Mouse (Mus musculus) CD8-positive naive resting alpha-beta T cell, adult 57 days (primary cell): ENCODE measurements around the gene Cpsf4. TPM values are rescaled to one million over a fixed set of nuclear protein-coding genes. Genes with fewer than 3 reads are reported as not detected.

ENCODE experiments used
- total RNA-seq: library from RNA; stranded (reverse); gene quantifications from one replicate; pipeline ENCODE4 v1.2.4, GENCODE M21; 2023

The Cpsf4 gene
- total RNA-seq, result 38.1 TPM

GRCm38 (mm10) chr5:145166536-145167305 lies at the start of gene Cpsf4, which contains the start of gene Ptcd1:
Gene Cpsf4, plus strand, starts transcription at chr5:145167213.
Gene Ptcd1, minus strand, starts transcription at chr5:145167108.

GRCm38 (mm10) chr5:145139571-145140519 lies 27.2 kb upstream of the Cpsf4 start, which contains the start of the genes Pdap1 and Bud31:
Gene Pdap1, minus strand, starts transcription at chr5:145140238.
Gene Bud31, plus strand, starts transcription at chr5:145140362.

GRCm38 (mm10) chr5:145191962-145192361 lies 24.9 kb downstream of the Cpsf4 start, which contains the start of gene Atp5j2:
Gene Atp5j2, minus strand, starts transcription at chr5:145192062.

DNA sequence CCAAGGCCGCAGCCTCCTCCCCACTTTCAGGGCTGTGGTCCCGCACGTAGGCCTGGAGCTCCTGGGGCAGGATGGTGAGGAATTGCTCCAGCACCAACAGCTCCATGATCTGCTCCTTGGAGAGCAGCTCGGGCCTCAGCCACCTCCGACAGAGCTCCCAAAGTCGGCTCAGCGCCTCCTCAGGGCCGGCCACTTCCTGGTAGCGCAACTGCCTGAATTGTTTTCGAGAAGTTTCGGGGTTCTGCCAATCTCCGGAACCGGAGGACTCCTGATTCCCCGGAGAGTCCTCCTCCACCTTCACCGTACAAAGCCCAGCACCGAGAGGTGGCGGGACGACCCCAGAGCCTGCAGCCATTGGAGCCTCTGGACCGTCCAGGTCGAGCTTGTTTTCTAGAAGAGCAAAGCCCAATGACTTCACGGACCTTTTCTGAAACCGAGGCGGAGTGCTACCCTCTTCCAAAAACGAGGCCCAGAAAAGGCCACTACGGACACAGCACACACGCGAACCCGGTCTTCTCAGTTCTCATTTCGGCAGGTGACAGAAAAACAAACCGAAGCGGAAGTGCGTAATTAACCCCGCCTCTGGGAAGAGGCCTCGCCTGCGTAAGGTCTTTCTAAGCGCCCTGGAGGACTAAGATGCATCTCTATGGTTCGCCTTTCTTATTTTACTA lies 34.4 kb downstream of the Cpsf4 start, which contains the start of gene Zkscan14:
Gene Zkscan14 (minus strand): TSS at position 548 of the 671 bp plus-strand sequence.

GRCm38 (mm10) chr5:145203936-145204691 lies 37.1 kb downstream of the Cpsf4 start, which contains the start of gene Zkscan5:
Gene Zkscan5, plus strand, starts transcription at chr5:145204562.

DNA sequence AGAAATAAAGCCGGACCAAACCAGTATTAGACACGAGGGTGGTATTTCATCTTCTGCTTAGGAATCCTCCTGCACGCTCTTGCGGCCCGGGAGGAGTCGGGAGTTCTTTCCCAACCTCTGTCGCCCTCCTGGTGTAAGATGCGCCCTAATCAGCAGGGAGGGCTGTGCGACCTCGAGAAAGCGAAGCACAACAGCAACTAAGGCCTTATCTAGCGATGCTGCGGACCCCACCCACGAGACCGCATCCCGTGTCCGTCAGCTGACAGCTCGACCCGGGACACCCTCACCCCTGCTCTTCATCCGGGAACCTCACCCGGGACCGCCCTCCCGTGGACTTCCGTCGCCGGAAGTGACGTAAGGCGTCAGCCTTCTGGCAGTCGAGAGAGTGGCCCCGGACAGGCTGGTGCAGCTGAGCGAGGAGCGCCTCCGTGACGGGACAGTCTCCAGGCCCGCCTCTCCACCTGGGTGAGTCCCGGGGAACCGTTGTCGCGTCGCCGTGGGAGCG lies 64.4 kb downstream of the Cpsf4 start, which contains the start of gene Zfp655:
Gene Zfp655 (plus strand): TSS at position 349 of the 505 bp plus-strand sequence.

Other genes with a start within 250 kb of the Cpsf4 start
- 68.8 TPM for gene Smurf1, start 201.4 kb upstream of the Cpsf4 start, total RNA-seq
- gene Gm4871, start 134.5 kb upstream of the Cpsf4 start, total RNA-seq, result not detected
- gene 1700018F24Rik, start 124.2 kb upstream of the Cpsf4 start, total RNA-seq, result not detected
- gene Arpc1a, start 83.4 kb upstream of the Cpsf4 start, total RNA-seq, result 87.5 TPM
- not detected for gene Kpna7, start 83.2 kb upstream of the Cpsf4 start, total RNA-seq
- 399 TPM for gene Arpc1b, start 53.0 kb upstream of the Cpsf4 start, total RNA-seq
- gene Pdap1, start 27.0 kb upstream of the Cpsf4 start, total RNA-seq, result 46.4 TPM
- gene Bud31, start 26.9 kb upstream of the Cpsf4 start, total RNA-seq, result 223 TPM
- 22.8 TPM for gene Ptcd1, start 105 bp upstream of the Cpsf4 start, total RNA-seq
- gene Atp5j2, start 24.8 kb downstream of the Cpsf4 start, total RNA-seq, result 152 TPM
- gene Zkscan14, start 34.7 kb downstream of the Cpsf4 start, total RNA-seq, result 38.8 TPM
- gene Zkscan5, start 37.3 kb downstream of the Cpsf4 start, total RNA-seq, result 7.7 TPM
- 74.7 TPM for gene Zfp655, start 64.5 kb downstream of the Cpsf4 start, total RNA-seq
- gene Zscan25, start 113.3 kb downstream of the Cpsf4 start, total RNA-seq, result 36.0 TPM
- gene Cyp3a57, start 178.1 kb downstream of the Cpsf4 start, total RNA-seq, result not detected